Mouse (Mus musculus) liver, postnatal 0 days (tissue): ENCODE measurements around the gene Top1.

Source experiments
- CTCF ChIP-seq: sonication (generic); IDR thresholded peaks from 2 replicates; pipeline ENCODE4 v1.5.1; 2016; ENCODE audit warnings: antibody characterized with exemption, low read depth
- EP300 ChIP-seq: IDR thresholded peaks from 2 replicates; pipeline ENCODE4 v1.6.1; 2016; ENCODE audit warnings: antibody characterized with exemption, low read depth, mild to moderate bottlenecking

DNA sequence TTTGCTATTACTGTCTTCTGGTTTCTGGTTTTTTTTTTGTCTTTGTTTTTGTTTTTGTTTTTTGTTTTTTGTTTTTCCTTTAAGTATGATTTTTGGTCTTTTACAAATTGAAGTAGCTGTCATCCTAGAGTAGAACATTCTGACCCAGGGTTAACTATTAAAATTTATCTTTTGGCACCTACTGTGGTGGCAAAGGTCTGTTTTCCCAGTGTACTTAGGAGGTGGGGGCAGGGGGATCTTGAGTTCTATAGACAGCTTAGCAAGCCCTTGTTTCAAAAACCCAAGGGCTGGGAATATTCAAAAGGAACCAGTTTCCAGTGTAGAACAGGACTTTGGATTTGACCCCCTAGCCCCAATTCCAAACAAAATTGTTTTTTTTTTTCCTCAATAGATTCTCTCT is 18.7 kb downstream of the Top1 start:
- TF ChIP-seq CTCF (no peak), EP300 (no peak)
